Mouse (Mus musculus) midbrain, embryonic 11.5 days (tissue): ENCODE measurements around the gene Tbxas1. TPM values are rescaled to one million over a fixed set of nuclear protein-coding genes. Genes with fewer than 3 reads are reported as not detected.

Experiments used
- ATAC-seq: fragments of 200-750 bp; cut with Nextera tagmentation; 2 replicates; pipeline ENCODE4 v1.8.0; 2017; ENCODE audit warnings: moderate TSS enrichment, moderate library complexity; ENCODE audit not compliant: low FRiP score
- DNase-seq: peaks from one replicate; pipeline ENCODE4 v3.0.0; 2015; ENCODE audit warnings: low spot score; ENCODE audit errors: missing footprints
- H3K27ac ChIP-seq: fragments of 300-500 bp; sonication (generic); 2 replicates; pipeline ENCODE4 v1.5.1; 2014; ENCODE audit warnings: low read depth, low read length
- H3K27me3 ChIP-seq: fragments of 300-500 bp; sonication (generic); 2 replicates; pipeline ENCODE4 v1.6.1; 2014; ENCODE audit warnings: mild to moderate bottlenecking, low read length, moderate library complexity, mixed read lengths; ENCODE audit not compliant: control insufficient read depth, insufficient read depth
- H3K36me3 ChIP-seq: fragments of 300-500 bp; sonication (generic); 2 replicates; pipeline ENCODE4 v1.6.1; 2014; ENCODE audit warnings: mild to moderate bottlenecking, low read length, moderate library complexity, mixed read lengths; ENCODE audit not compliant: control insufficient read depth, insufficient read depth
- H3K4me1 ChIP-seq: fragments of 300-500 bp; sonication (generic); 2 replicates; pipeline ENCODE4 v1.6.1; 2014; ENCODE audit warnings: low read length; ENCODE audit not compliant: control insufficient read depth, insufficient read depth
- H3K4me2 ChIP-seq: fragments of 300-500 bp; sonication (generic); 2 replicates; pipeline ENCODE4 v1.6.1; 2014; ENCODE audit warnings: mild to moderate bottlenecking, moderate library complexity
- H3K4me3 ChIP-seq: fragments of 300-500 bp; sonication (generic); 2 replicates; pipeline ENCODE4 v1.5.1; 2014; ENCODE audit warnings: low read depth, low read length
- H3K9ac ChIP-seq: fragments of 300-500 bp; sonication (generic); 2 replicates; pipeline ENCODE4 v1.6.1; 2014; ENCODE audit warnings: low read length
- H3K9me3 ChIP-seq: fragments of 300-500 bp; sonication (generic); 2 replicates; pipeline ENCODE4 v1.6.1; 2016; ENCODE audit warnings: low read length; ENCODE audit not compliant: control insufficient read depth
- WGBS: fragments of 180-500 bp; shearing (Covaris S2); extraction: QIAGEN DNeasy Blood & Tissue Kit; methylation state at CpG from one replicate; pipeline ENCODE4 v1.1.7; 2014; 5-methylcytosine and 5-hydroxymethylcytosine counted together
- polyA plus RNA-seq: library from polyadenylated mRNA; unstranded; fragments of >200 nt; fragmentation: Nextera tagmentation; extraction: Ambion mirVana; gene quantifications from 2 replicates; pipeline ENCODE4 v1.2.1, GENCODE M21; 2014

Tbxas1 gene
- polyA plus RNA-seq, 1 experiment from 2014 or later = 1.5 TPM

- DNase-seq (no peak), ATAC-seq (no peak)
- H3K9ac ChIP-seq = no peak overlapping the region
- H3K9me3 ChIP-seq = no peaks in the 10 kb centered on the region
- H3K27me3 ChIP-seq = no peaks in the 10 kb centered on the region
- H3K4me1 ChIP-seq = no peaks in the 10 kb centered on the region
- H3K4me2 ChIP-seq = no peak overlapping the region
- no peak overlapping the region for H3K27ac ChIP-seq
- H3K36me3 ChIP-seq = no peaks in the 10 kb centered on the region
- H3K4me3 ChIP-seq = no peak overlapping the region
- 86% methylated on average over 7 of the region's 7 CpGs for WGBS
Observed at GRCm38 (mm10) chr6:39033676-39034075, 158.5 kb downstream of the Tbxas1 start.

GRCm38 (mm10) chr6:39035039-39035438 lies 159.8 kb downstream of the Tbxas1 start:
- no peaks in the 10 kb centered on the region for H3K36me3 ChIP-seq
- no peak overlapping the region for H3K4me2 ChIP-seq
- no peaks in the 10 kb centered on the region for H3K9me3 ChIP-seq
- no peak overlapping the region for H3K9ac ChIP-seq
- no peak overlapping the region for H3K4me3 ChIP-seq
- H3K27ac ChIP-seq = no peak overlapping the region
- DNase-seq (peak; percentile 68), ATAC-seq (no peak)
- WGBS = 89% methylated on average over 6 of the region's 6 CpGs
- H3K4me1 ChIP-seq = no peaks in the 10 kb centered on the region; the same call in 1 of the 2 replicates
- no peaks in the 10 kb centered on the region for H3K27me3 ChIP-seq

- H3K9ac ChIP-seq = no peak overlapping the region
- no peaks in the 10 kb centered on the region; the same call in 1 of the 2 replicates for H3K4me1 ChIP-seq
- no peak overlapping the region for H3K4me2 ChIP-seq
- no peaks in the 10 kb centered on the region for H3K9me3 ChIP-seq
- H3K27me3 ChIP-seq = no peaks in the 10 kb centered on the region
- H3K27ac ChIP-seq = no peak overlapping the region
- ATAC-seq (no peak), DNase-seq (peak; percentile 57)
- no peak overlapping the region for H3K4me3 ChIP-seq
- 88% methylated on average over 4 of the region's 4 CpGs for WGBS
- no peaks in the 10 kb centered on the region for H3K36me3 ChIP-seq
Observed at GRCm38 (mm10) chr6:39036204-39036603, 161.0 kb downstream of the Tbxas1 start.

- H3K4me3 ChIP-seq = no peak overlapping the region
Observed at GRCm38 (mm10) chr6:39040451-39040850, 165.2 kb downstream of the Tbxas1 start.

GRCm38 (mm10) chr6:39049141-39049540 lies 173.9 kb downstream of the Tbxas1 start:
- no peak overlapping the region for H3K4me2 ChIP-seq
- H3K4me1 ChIP-seq = no peaks in the 10 kb centered on the region
- no peak for DNase-seq
- 64% methylated on average over 5 of the region's 5 CpGs for WGBS
- H3K4me3 ChIP-seq = no peak overlapping the region
- no peak overlapping the region for H3K27ac ChIP-seq
- no peaks in the 10 kb centered on the region for H3K9me3 ChIP-seq
- no peaks in the 10 kb centered on the region for H3K27me3 ChIP-seq
- no peaks in the 10 kb centered on the region for H3K36me3 ChIP-seq
- no peak overlapping the region for H3K9ac ChIP-seq
- no peak for ATAC-seq

More at GRCm38 (mm10) chr6:39040451-39040850, 165.2 kb downstream of the Tbxas1 start:
- 93% methylated on average over 9 of the region's 9 CpGs for WGBS
- DNase-seq = no peak
- ATAC-seq = no peak
- H3K27me3 ChIP-seq = no peaks in the 10 kb centered on the region
- no peak overlapping the region for H3K9ac ChIP-seq
- H3K4me2 ChIP-seq = no peak overlapping the region
- no peaks in the 10 kb centered on the region; the same call in 1 of the 2 replicates for H3K4me1 ChIP-seq
- no peaks in the 10 kb centered on the region for H3K9me3 ChIP-seq
- no peak overlapping the region for H3K27ac ChIP-seq
- H3K36me3 ChIP-seq = no peaks in the 10 kb centered on the region

GRCm38 (mm10) chr6:39050836-39051235 lies 175.6 kb downstream of the Tbxas1 start:
- H3K27ac ChIP-seq = no peak overlapping the region
- no peak overlapping the region for H3K4me2 ChIP-seq
- H3K27me3 ChIP-seq = no peaks in the 10 kb centered on the region
- no peak overlapping the region for H3K4me3 ChIP-seq
- no peaks in the 10 kb centered on the region for H3K9me3 ChIP-seq
- ATAC-seq = no peak
- no peak for DNase-seq
- H3K4me1 ChIP-seq = no peaks in the 10 kb centered on the region
- no peaks in the 10 kb centered on the region for H3K36me3 ChIP-seq
- no peak overlapping the region for H3K9ac ChIP-seq
- WGBS = 84% methylated on average over 6 of the region's 6 CpGs

GRCm38 (mm10) chr6:39051799-39052556 lies 176.8 kb downstream of the Tbxas1 start:
- no peaks in the 10 kb centered on the region for H3K9me3 ChIP-seq
- no peak overlapping the region for H3K4me2 ChIP-seq
- H3K4me3 ChIP-seq = no peak overlapping the region
- no peaks in the 10 kb centered on the region for H3K27me3 ChIP-seq
- H3K27ac ChIP-seq = no peak overlapping the region
- no peak for ATAC-seq
- H3K9ac ChIP-seq = no peak overlapping the region
- no peak for DNase-seq
- no peaks in the 10 kb centered on the region for H3K36me3 ChIP-seq
- 70% methylated on average over 9 of the region's 9 CpGs for WGBS
- H3K4me1 ChIP-seq = no peaks in the 10 kb centered on the region

- Histone ChIP-seq H3K4me3 (no peak overlapping the region), H3K27me3 (no peaks in the 10 kb centered on the region), H3K36me3 (no peaks in the 10 kb centered on the region), H3K9ac (no peak overlapping the region), H3K9me3 (no peaks in the 10 kb centered on the region), H3K4me1 (no peaks in the 10 kb centered on the region), H3K27ac (no peak overlapping the region), H3K4me2 (no peak overlapping the region)
- no peak for DNase-seq
- no peak for ATAC-seq
- WGBS = 84% methylated on average over 4 of the region's 4 CpGs
Observed at GRCm38 (mm10) chr6:39052636-39053035, 177.4 kb downstream of the Tbxas1 start.

- WGBS = 88% methylated on average over 13 of the region's 13 CpGs
Observed at GRCm38 (mm10) chr6:39054206-39054864, 179.1 kb downstream of the Tbxas1 start.

More at GRCm38 (mm10) chr6:39054206-39054864, 179.1 kb downstream of the Tbxas1 start:
- H3K4me2 ChIP-seq = no peak overlapping the region
- H3K9ac ChIP-seq = no peak overlapping the region
- no peaks in the 10 kb centered on the region for H3K4me1 ChIP-seq
- no peak overlapping the region for H3K27ac ChIP-seq
- no peaks in the 10 kb centered on the region for H3K9me3 ChIP-seq
- no peak for DNase-seq
- H3K36me3 ChIP-seq = no peaks in the 10 kb centered on the region
- no peak for ATAC-seq
- H3K4me3 ChIP-seq = no peak overlapping the region
- H3K27me3 ChIP-seq = no peaks in the 10 kb centered on the region
